Mouse (Mus musculus) B cell, adult (primary cell): ENCODE measurements around the gene Gtsf2. TPM values are rescaled to one million over a fixed set of nuclear protein-coding genes. Genes with fewer than 3 reads are reported as not detected.

Experiments used
- total RNA-seq: library from RNA; stranded (reverse); gene quantifications from 4 replicates; pipeline ENCODE4 v1.2.4, GENCODE M21; 2023; ENCODE audit not compliant: inconsistent age

Gene Gtsf2
- total RNA-seq, result not detected in 4 replicates

DNA sequence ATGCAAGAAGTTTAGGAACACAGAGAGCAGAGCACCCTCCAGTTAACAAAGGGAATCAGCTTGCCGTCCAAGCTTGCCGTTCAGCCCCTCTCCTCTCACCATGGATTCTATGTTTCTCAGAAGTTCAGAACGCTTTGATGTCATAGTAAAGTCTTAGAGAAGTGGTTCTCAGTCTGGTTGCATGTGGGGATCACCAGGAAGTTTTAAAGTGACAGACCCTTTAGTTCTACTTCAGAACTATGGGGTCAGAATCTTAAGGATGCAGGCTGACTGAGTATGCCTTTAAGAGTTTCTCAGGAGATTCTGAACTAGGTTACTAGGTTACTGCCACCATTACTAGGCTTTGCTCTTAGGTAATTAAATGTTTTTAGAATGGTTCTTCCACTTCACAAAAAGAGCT lies at the start of gene Gtsf2:
Gtsf2 (minus strand) TSS at position 101 of the 400 bp plus-strand sequence.

GRCm38 (mm10) chr15:103453551-103454218 lies 5.4 kb upstream of the Gtsf2 start, which contains the start of gene Nckap1l:
Gene Nckap1l (plus strand): TSS chr15:103453794.

DNA sequence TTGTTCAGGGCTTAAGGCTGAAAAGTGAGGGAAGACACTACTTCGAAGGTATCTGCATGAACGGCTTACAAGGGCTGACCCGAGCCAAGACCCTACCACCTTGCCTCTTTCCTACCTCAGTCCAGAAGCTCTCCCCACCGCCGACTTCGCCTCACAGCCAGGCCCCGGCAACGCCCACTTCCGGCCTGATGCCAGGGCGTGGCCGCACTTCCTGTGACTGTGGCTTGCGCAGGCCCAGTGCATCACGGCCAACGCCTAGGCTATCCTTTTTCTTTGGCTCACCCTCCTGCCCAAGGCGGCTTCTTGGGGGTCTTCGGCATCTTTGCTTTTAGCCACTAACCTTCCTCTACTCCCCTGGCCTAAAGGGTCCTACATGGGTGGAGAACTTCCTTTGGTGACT lies 18.0 kb downstream of the Gtsf2 start, which contains the start of gene Gtsf1:
Gtsf1 (minus strand) TSS at position 230 of the 400 bp plus-strand sequence.

Other genes starting within 250 kb of the Gtsf2 start
- 32.2 to 37.3 TPM (median 34.5 TPM) in 4 replicates for gene Cbx5, start 208.7 kb downstream of the Gtsf2 start, total RNA-seq
- gene Hnrnpa1, start 208.0 kb downstream of the Gtsf2 start, total RNA-seq, result 555 to 631 TPM (median 609 TPM) in 4 replicates
- gene Nfe2, start 190.1 kb downstream of the Gtsf2 start, total RNA-seq, result 1.1 to 1.8 TPM (median 1.7 TPM) in 4 replicates
- gene Copz1, start 175.8 kb downstream of the Gtsf2 start, total RNA-seq, result 78.0 to 93.5 TPM (median 87.6 TPM) in 4 replicates
- not detected in 4 replicates for gene Gpr84, start 137.9 kb downstream of the Gtsf2 start, total RNA-seq
- 14.8 to 23.0 TPM (median 19.6 TPM) in 4 replicates for gene Zfp385a, start 108.4 kb downstream of the Gtsf2 start, total RNA-seq
- gene Itga5, start 81.7 kb downstream of the Gtsf2 start, total RNA-seq, result 0.12 to 0.48 TPM (median 0.26 TPM) in 4 replicates
- gene Gtsf1, start 18.0 kb downstream of the Gtsf2 start, total RNA-seq, result not detected in 4 replicates
- 249 to 261 TPM (median 258 TPM) in 4 replicates for gene Nckap1l, start 5.3 kb upstream of the Gtsf2 start, total RNA-seq
- 40.0 to 49.8 TPM (median 48.2 TPM) in 4 replicates for gene Pde1b, start 54.6 kb upstream of the Gtsf2 start, total RNA-seq
- not detected in 4 replicates for gene Ppp1r1a, start 89.5 kb upstream of the Gtsf2 start, total RNA-seq
- not detected in 4 replicates for gene Glycam1, start 116.6 kb upstream of the Gtsf2 start, total RNA-seq